In genomic region chr16:57550088-57550487, GRCm38 (mm10) we compare ENCODE assay signal across 9 mouse cellular contexts. TPM values are rescaled to one million over a fixed set of nuclear protein-coding genes. Genes with fewer than 3 reads are reported as not detected.
DNase-seq lines count a peak whose midpoint lies in the region; ATAC-seq and TF ChIP-seq lines count a peak whose summit lies in the region.
"Had no signal": no experiment of that assay in that cellular context is flagged by ENCODE, and none has a peak within 500 bp of the region (broad histone marks: within the 10 kb centered on the region; RNA-seq: fewer than 3 reads in every experiment).

No protein-coding gene starts in this region.

- peak overlapping the region; percentile 74 for H3K4me3 ChIP-seq in lung, embryonic 14.5 days (ENCODE audit: low read depth, low read length)
- peak overlapping the region; percentile 72 for H3K4me3 ChIP-seq in embryonic facial prominence, embryonic 13.5 days
- H3K4me3 ChIP-seq in intestine, postnatal 0 days (ENCODE audit: low read depth, low read length), result peak overlapping the region; percentile 83
- no peak overlapping the region; the same call in 1 of the 2 replicates for H3K4me3 ChIP-seq in neural tube, embryonic 15.5 days (replicated peaks)

- H3K27me3 ChIP-seq in lung, embryonic 14.5 days (ENCODE audit: insufficient read depth, low read length), result no peaks in the 10 kb centered on the region
- no peaks in the 10 kb centered on the region for H3K27me3 ChIP-seq in embryonic facial prominence, embryonic 13.5 days
- H3K27me3 ChIP-seq in intestine, postnatal 0 days (replicated peaks; ENCODE audit: control insufficient read depth, insufficient read depth, low read length), result no peaks in the 10 kb centered on the region
- peaks cover 8% of the 10 kb centered on the region for H3K27me3 ChIP-seq in neural tube, embryonic 15.5 days (replicated peaks)

- TF ChIP-seq CTCF in lung, embryonic 14.5 days (IDR thresholded peaks at IDR 0.05; ENCODE audit: low read depth), result no peak
- no peak for TF ChIP-seq CTCF in intestine, postnatal 0 days (IDR thresholded peaks at IDR 0.05; ENCODE audit: low read depth)

- ATAC-seq in lung, embryonic 14.5 days (ENCODE audit: insufficient read depth), result no peak
- ATAC-seq in embryonic facial prominence, embryonic 13.5 days (ENCODE audit: insufficient number of reproducible peaks, insufficient read depth, low FRiP score, low TSS enrichment, low read depth), result no peak
- ATAC-seq in intestine, postnatal 0 days, result no peak
- no peak for ATAC-seq in neural tube, embryonic 15.5 days (ENCODE audit: low FRiP score)

- no peaks in the 10 kb centered on the region for H3K9me3 ChIP-seq in lung, embryonic 14.5 days (ENCODE audit: low read depth, low read length)
- H3K9me3 ChIP-seq in embryonic facial prominence, embryonic 13.5 days, result no peaks in the 10 kb centered on the region
- H3K9me3 ChIP-seq in intestine, postnatal 0 days (ENCODE audit: control insufficient read depth), result no peaks in the 10 kb centered on the region
- no peaks in the 10 kb centered on the region for H3K9me3 ChIP-seq in neural tube, embryonic 15.5 days (replicated peaks)

- peak overlapping the region; percentile 36 for H3K27ac ChIP-seq in lung, embryonic 14.5 days (ENCODE audit: low read depth)
- H3K27ac ChIP-seq in embryonic facial prominence, embryonic 13.5 days, result no peak overlapping the region
- H3K27ac ChIP-seq in intestine, postnatal 0 days (ENCODE audit: low read depth, low read length), result peak overlapping the region; percentile 85; the same call in 1 of the 2 replicates
- H3K27ac ChIP-seq in neural tube, embryonic 15.5 days (replicated peaks), result no peak overlapping the region

- peak overlapping the region; percentile 93 for H3K9ac ChIP-seq in lung, embryonic 14.5 days
- H3K9ac ChIP-seq in embryonic facial prominence, embryonic 13.5 days, result peak overlapping the region; percentile 93
- peak overlapping the region; percentile 89; the same call in 1 of the 2 replicates for H3K9ac ChIP-seq in intestine, postnatal 0 days (ENCODE audit: low read depth, low read length)
- no peak overlapping the region for H3K9ac ChIP-seq in neural tube, embryonic 15.5 days (replicated peaks)

- no peaks in the 10 kb centered on the region; the same call in 1 of the 2 replicates for H3K36me3 ChIP-seq in lung, embryonic 14.5 days (ENCODE audit: insufficient read depth)
- H3K36me3 ChIP-seq in embryonic facial prominence, embryonic 13.5 days, result no peaks in the 10 kb centered on the region; the same call in 1 of the 2 replicates
- H3K36me3 ChIP-seq in intestine, postnatal 0 days (ENCODE audit: control insufficient read depth, insufficient read depth), result no peaks in the 10 kb centered on the region
- H3K36me3 ChIP-seq in neural tube, embryonic 15.5 days, result no peaks in the 10 kb centered on the region

- peak overlapping the region; percentile 85 for H3K4me2 ChIP-seq in lung, embryonic 14.5 days
- H3K4me2 ChIP-seq in embryonic facial prominence, embryonic 13.5 days, result peak overlapping the region; percentile 87
- peak overlapping the region; percentile 83 for H3K4me2 ChIP-seq in intestine, postnatal 0 days (replicated peaks; ENCODE audit: low read depth)
- H3K4me2 ChIP-seq in neural tube, embryonic 15.5 days, result peak overlapping the region; percentile 96

- peaks cover 12% of the 10 kb centered on the region for H3K4me1 ChIP-seq in lung, embryonic 14.5 days (ENCODE audit: insufficient read depth)
- H3K4me1 ChIP-seq in embryonic facial prominence, embryonic 13.5 days, result peaks cover 29% of the 10 kb centered on the region; the same call in 1 of the 2 replicates
- H3K4me1 ChIP-seq in intestine, postnatal 0 days (replicated peaks; ENCODE audit: control insufficient read depth, insufficient read depth, low read length), result peaks cover 9% of the 10 kb centered on the region
- H3K4me1 ChIP-seq in neural tube, embryonic 15.5 days, result peaks cover 6% of the 10 kb centered on the region; the same call in 1 of the 2 replicates

- peak; percentile 43 for DNase-seq in lung, embryonic 14.5 days
- no peak for DNase-seq in lung, postnatal 4 days
- no peak for DNase-seq in retina, postnatal 1 day
- DNase-seq in left cerebral cortex, postnatal 25 days (ENCODE audit: low spot score in 2 of 2), result no peak
- no peak for DNase-seq in gastrocnemius, adult 8-10 months (ENCODE audit: low spot score in 2 of 2)
- DNase-seq: thymus, postnatal 25 days had no signal

- intact Hi-C loops in left cerebral cortex, postnatal 25 days (cut with DNase I), result no loop called here

- 37% methylated on average over 3 of the region's 3 CpGs for WGBS in lung, embryonic 14.5 days
- WGBS in embryonic facial prominence, embryonic 13.5 days, result 28% methylated on average over 3 of the region's 3 CpGs
- 36% methylated on average over 3 of the region's 3 CpGs for WGBS in intestine, postnatal 0 days
- 36% methylated on average over 3 of the region's 3 CpGs for WGBS in neural tube, embryonic 15.5 days

RNA-seq across cellular contexts. Expression of gene Cmss1, which starts 56.6 kb away (rescaled TPM):
- 58.0 and 67.9 TPM in 2 replicates for polyA plus RNA-seq in lung, embryonic 14.5 days (2014; fragmentation: Nextera tagmentation; extraction: Ambion mirVana)
- 57.2 and 57.8 TPM in 2 replicates for polyA plus RNA-seq in embryonic facial prominence, embryonic 13.5 days (2015; fragmentation: Nextera tagmentation; extraction: Ambion mirVana)
- 19.1 and 19.9 TPM in 2 replicates for polyA plus RNA-seq in intestine, postnatal 0 days (2015; fragmentation: Nextera tagmentation; extraction: Ambion mirVana)
- polyA plus RNA-seq in neural tube, embryonic 15.5 days (2015; fragmentation: Nextera tagmentation; extraction: Ambion mirVana), result 40.0 and 43.7 TPM in 2 replicates
- total RNA-seq in left cerebral cortex, postnatal 25 days (2021), result 10 to 100 TPM; 15.9 to 16.1 TPM
- 10 to 100 TPM; 28.6 to 40.1 (median 38.8) TPM for total RNA-seq in gastrocnemius, adult 8-10 months (2022)

Comparison
In these comparisons a context has a peak if more than half of its experiments do, and no peak if none do; other contexts are left out.
1. H3K27ac ChIP-seq: peak in lung, embryonic 14.5 days (single experiment) and intestine, postnatal 0 days (single experiment); none in embryonic facial prominence, embryonic 13.5 days (single experiment) and neural tube, embryonic 15.5 days (single experiment).
2. Peak in every context shown above with its lines, with median percentiles within 50 percentile points of each other: H3K4me2 ChIP-seq.